Mouse (Mus musculus): ENCODE measurements at regions not wholly inside any gene's neighbourhood (a gene's known extent, or its start where the extent isn't known, plus 50 kb on each side); places are given as distances from the start of the nearest gene placed in this dataset.

DNA sequence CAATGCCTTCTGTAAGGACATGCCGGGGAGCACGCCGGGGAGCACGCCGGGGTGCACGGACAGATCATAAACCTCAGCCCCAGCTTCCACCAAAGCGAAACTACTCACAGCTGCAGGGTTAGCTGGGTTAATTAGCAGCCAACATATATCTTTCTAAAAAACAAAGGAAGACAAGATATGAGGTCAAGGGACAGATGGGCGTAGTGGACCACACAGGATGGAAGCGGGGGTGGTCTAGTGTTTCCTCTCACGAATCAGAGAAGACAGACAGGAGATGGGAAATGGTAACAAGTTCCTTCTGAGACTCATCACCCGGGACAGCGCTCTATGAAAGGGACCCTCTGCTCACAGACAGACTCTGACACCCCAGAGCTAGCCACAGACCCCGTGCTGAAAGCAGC, 60.0 kb upstream of the Ajap1 start:
- DNase-seq (ENCODE audit: low spot score) (no peak), ATAC-seq (ENCODE audit: insufficient read depth, low read depth) (no peak)
- Histone ChIP-seq H3K27ac (ENCODE audit: low read depth) (no peak overlapping the region), H3K27me3 (ENCODE audit: control insufficient read depth, insufficient read depth, low read length) (no peaks in the 10 kb centered on the region), H3K4me2 (ENCODE audit: low read depth, low read length) (no peak overlapping the region), H3K4me3 (ENCODE audit: low read depth, low read length) (no peak overlapping the region), H3K4me1 (ENCODE audit: control insufficient read depth, insufficient read depth) (no peaks in the 10 kb centered on the region), H3K36me3 (replicated peaks; ENCODE audit: control insufficient read depth, insufficient read depth, low read length) (no peaks in the 10 kb centered on the region), H3K9me3 (replicated peaks; ENCODE audit: control insufficient read depth, low read length) (no peaks in the 10 kb centered on the region), H3K9ac (replicated peaks; ENCODE audit: low read depth, low read length) (no peak overlapping the region)
- WGBS = 67% methylated on average over 13 of the region's 13 CpGs
- TF ChIP-seq EP300 (IDR thresholded peaks at IDR 0.05; ENCODE audit: low read depth) = no peak
- no peak for TF ChIP-seq CTCF (IDR thresholded peaks at IDR 0.05; ENCODE audit: low read depth)

DNA sequence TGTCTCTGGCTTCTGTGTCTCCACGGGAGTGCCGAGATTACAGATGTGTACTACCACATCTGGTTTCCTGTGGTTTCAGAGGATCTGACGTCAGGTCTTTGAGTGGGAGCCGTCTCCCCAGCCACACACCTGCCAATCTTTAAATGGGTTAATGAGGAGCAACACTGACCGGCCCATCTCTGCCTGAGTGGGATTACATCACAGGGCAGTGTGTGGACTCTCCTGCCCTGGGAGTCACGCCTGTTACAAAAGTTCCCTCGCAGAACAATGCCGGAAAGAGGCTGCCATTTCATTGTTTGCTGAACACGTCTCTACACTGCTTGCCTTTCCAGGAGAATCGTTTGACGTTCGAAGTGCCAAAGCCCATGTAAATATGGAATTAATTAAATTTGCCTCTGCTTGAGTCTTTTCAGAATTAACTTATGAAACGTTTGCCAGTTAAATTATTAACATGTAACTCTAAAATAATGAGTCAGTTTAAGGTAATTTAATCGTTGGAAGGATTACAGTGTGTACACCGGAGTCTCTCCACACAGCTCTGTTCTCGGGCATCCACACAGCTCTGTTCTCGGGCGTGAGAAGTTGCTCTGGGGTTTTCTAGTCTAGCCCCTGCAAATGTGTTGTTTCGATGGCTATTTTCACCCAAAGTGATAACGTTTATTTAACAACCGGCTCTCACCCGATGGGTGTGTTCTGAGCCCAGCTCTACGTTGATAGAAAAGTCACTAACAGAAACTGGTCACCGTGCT, 61.5 kb upstream of the Ajap1 start:
- Histone ChIP-seq H3K4me2 (ENCODE audit: low read depth, low read length) (no peak overlapping the region), H3K27me3 (ENCODE audit: control insufficient read depth, insufficient read depth, low read length) (no peaks in the 10 kb centered on the region), H3K4me1 (ENCODE audit: control insufficient read depth, insufficient read depth) (no peaks in the 10 kb centered on the region), H3K4me3 (ENCODE audit: low read depth, low read length) (no peak overlapping the region), H3K36me3 (replicated peaks; ENCODE audit: control insufficient read depth, insufficient read depth, low read length) (no peaks in the 10 kb centered on the region), H3K9ac (replicated peaks; ENCODE audit: low read depth, low read length) (no peak overlapping the region), H3K27ac (ENCODE audit: low read depth) (no peak overlapping the region), H3K9me3 (replicated peaks; ENCODE audit: control insufficient read depth, low read length) (no peaks in the 10 kb centered on the region)
- 57% methylated on average over 24 of the region's 24 CpGs for WGBS
- ATAC-seq (ENCODE audit: insufficient read depth, low read depth) (no peak), DNase-seq (ENCODE audit: low spot score) (no peak)
- TF ChIP-seq CTCF (IDR thresholded peaks at IDR 0.05; ENCODE audit: low read depth) (no peak), EP300 (IDR thresholded peaks at IDR 0.05; ENCODE audit: low read depth) (no peak)

DNA sequence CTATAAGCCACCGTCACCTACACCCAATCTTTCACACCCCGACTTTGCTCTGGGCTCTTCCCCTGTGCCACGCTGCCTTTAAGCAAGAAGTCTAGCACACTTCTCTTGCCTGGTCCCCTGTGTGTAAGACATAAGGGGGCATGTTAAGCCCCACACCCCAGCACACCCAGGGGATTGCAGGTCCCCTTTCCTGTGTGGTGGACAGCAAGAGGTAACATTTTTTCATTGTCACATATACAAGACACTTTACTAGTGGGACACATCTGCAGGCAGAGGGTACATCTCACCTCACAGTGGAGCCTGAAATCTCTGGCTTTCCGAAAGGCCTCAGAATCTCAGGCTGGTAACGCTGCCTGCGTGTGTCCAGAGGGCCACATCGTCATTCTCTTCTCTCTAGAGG, 64.1 kb upstream of the Ajap1 start:
- DNase-seq (ENCODE audit: low spot score) (no peak), ATAC-seq (ENCODE audit: insufficient read depth, low read depth) (no peak)
- no peak for TF ChIP-seq EP300 (IDR thresholded peaks at IDR 0.05; ENCODE audit: low read depth)
- TF ChIP-seq CTCF (IDR thresholded peaks at IDR 0.05; ENCODE audit: low read depth) = no peak
- no peak overlapping the region for H3K27ac ChIP-seq (ENCODE audit: low read depth)
- 84% methylated on average over 7 of the region's 7 CpGs for WGBS
- H3K27me3 ChIP-seq (ENCODE audit: control insufficient read depth, insufficient read depth, low read length) = no peaks in the 10 kb centered on the region
- H3K36me3 ChIP-seq (replicated peaks; ENCODE audit: control insufficient read depth, insufficient read depth, low read length) = no peaks in the 10 kb centered on the region
- 0 out of 2 replicates have a peak, but pooled peaks cover 6% of the 10 kb centered on the region for H3K9me3 ChIP-seq (replicated peaks; ENCODE audit: control insufficient read depth, low read length)
- H3K9ac ChIP-seq (replicated peaks; ENCODE audit: low read depth, low read length) = no peak overlapping the region
- no peaks in the 10 kb centered on the region for H3K4me1 ChIP-seq (ENCODE audit: control insufficient read depth, insufficient read depth)
- no peak overlapping the region for H3K4me2 ChIP-seq (ENCODE audit: low read depth, low read length)
- no peak overlapping the region for H3K4me3 ChIP-seq (ENCODE audit: low read depth, low read length)

DNA sequence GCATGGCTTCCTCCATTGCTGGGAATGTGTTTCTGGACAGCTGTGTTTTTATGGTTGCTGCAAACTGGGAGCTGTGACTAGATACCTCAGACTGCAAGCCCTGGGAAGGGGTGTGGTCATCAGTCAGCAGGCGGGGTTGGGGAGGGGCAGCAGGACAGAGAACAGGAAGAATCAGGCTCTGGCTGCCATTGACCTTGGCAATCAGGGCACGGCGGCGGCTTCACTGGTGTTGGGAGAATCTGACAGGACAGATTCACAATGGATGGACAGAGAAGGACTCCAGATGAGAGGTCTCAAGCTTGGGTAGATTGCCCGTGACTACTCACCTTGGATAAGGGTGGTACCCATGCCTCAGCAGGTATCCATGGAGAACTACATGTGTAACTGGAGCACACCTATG, 64.5 kb upstream of the Ajap1 start:
- TF ChIP-seq EP300 (IDR thresholded peaks at IDR 0.05; ENCODE audit: low read depth) = no peak
- no peak for TF ChIP-seq CTCF (IDR thresholded peaks at IDR 0.05; ENCODE audit: low read depth)
- no peak overlapping the region for H3K27ac ChIP-seq (ENCODE audit: low read depth)

DNA sequence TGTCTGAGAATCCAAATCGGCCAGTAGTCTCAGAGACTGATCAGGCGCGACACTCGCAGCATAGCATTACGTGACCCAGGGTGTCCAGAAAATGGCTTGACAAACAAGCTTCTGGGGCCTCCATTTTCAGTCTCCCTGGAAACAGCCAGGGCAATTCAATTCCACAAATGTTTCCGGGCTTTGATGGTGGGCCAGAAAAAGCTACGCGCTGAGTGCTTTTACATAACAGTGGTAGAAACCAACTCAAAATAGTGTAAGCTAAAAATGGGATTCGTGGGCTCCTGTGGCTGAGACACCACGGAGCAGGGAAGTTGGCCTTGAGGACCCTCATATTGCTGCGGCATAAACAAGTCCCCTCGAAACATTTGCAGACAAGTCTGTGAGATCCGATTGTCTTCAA, 65.3 kb upstream of the Ajap1 start:
- no peak overlapping the region for H3K9ac ChIP-seq (replicated peaks; ENCODE audit: low read depth, low read length)
- no peak for DNase-seq (ENCODE audit: low spot score)
- H3K4me3 ChIP-seq (ENCODE audit: low read depth, low read length) = no peak overlapping the region
- TF ChIP-seq CTCF (IDR thresholded peaks at IDR 0.05; ENCODE audit: low read depth) (no peak), EP300 (IDR thresholded peaks at IDR 0.05; ENCODE audit: low read depth) (no peak)
- H3K27me3 ChIP-seq (ENCODE audit: control insufficient read depth, insufficient read depth, low read length) = no peaks in the 10 kb centered on the region
- no peaks in the 10 kb centered on the region for H3K36me3 ChIP-seq (replicated peaks; ENCODE audit: control insufficient read depth, insufficient read depth, low read length)
- no peak for ATAC-seq (ENCODE audit: insufficient read depth, low read depth)
- WGBS = 82% methylated on average over 13 of the region's 13 CpGs
- no peak overlapping the region for H3K27ac ChIP-seq (ENCODE audit: low read depth)
- H3K4me2 ChIP-seq (ENCODE audit: low read depth, low read length) = no peak overlapping the region
- H3K9me3 ChIP-seq (replicated peaks; ENCODE audit: control insufficient read depth, low read length) = 0 out of 2 replicates have a peak, but pooled peaks cover 6% of the 10 kb centered on the region
- no peaks in the 10 kb centered on the region for H3K4me1 ChIP-seq (ENCODE audit: control insufficient read depth, insufficient read depth)

More for the DNA sequence above, 64.5 kb upstream of the Ajap1 start:
- H3K4me1 ChIP-seq (ENCODE audit: control insufficient read depth, insufficient read depth) = no peaks in the 10 kb centered on the region
- H3K27me3 ChIP-seq (ENCODE audit: control insufficient read depth, insufficient read depth, low read length) = no peaks in the 10 kb centered on the region
- no peak overlapping the region for H3K4me2 ChIP-seq (ENCODE audit: low read depth, low read length)
- 73% methylated on average over 5 of the region's 5 CpGs for WGBS
- 0 out of 2 replicates have a peak, but pooled peaks cover 6% of the 10 kb centered on the region for H3K9me3 ChIP-seq (replicated peaks; ENCODE audit: control insufficient read depth, low read length)
- no peak for DNase-seq (ENCODE audit: low spot score)
- no peak overlapping the region for H3K4me3 ChIP-seq (ENCODE audit: low read depth, low read length)
- H3K9ac ChIP-seq (replicated peaks; ENCODE audit: low read depth, low read length) = no peak overlapping the region
- no peaks in the 10 kb centered on the region for H3K36me3 ChIP-seq (replicated peaks; ENCODE audit: control insufficient read depth, insufficient read depth, low read length)
- no peak for ATAC-seq (ENCODE audit: insufficient read depth, low read depth)

DNA sequence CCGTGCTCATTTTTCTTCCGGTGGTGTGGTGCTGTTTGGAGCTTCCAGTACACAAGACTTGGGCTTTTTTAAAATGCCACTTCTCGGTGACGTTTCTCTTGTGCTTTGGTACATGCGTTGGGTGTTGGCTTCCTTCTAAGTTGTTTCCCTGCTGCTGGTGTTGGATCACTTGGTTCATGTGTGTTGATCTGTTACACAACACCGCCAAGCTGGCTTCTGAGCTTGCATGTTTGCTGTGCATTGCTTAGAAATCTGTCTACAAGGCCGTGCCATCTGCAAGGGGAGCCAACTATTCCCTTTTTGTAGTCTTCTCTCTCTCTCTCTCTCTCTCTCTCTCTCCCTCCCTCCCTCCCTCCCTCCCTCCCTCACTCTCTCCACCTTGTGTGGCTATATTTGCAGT, 68.7 kb upstream of the Ajap1 start:
- no peak overlapping the region for H3K4me3 ChIP-seq (ENCODE audit: low read depth, low read length)
- 78% methylated on average over 7 of the region's 7 CpGs for WGBS
- H3K4me1 ChIP-seq (ENCODE audit: control insufficient read depth, insufficient read depth) = no peaks in the 10 kb centered on the region
- DNase-seq (ENCODE audit: low spot score) = no peak
- H3K27me3 ChIP-seq (ENCODE audit: control insufficient read depth, insufficient read depth, low read length) = no peaks in the 10 kb centered on the region
- no peak overlapping the region for H3K9ac ChIP-seq (replicated peaks; ENCODE audit: low read depth, low read length)
- H3K27ac ChIP-seq (ENCODE audit: low read depth) = no peak overlapping the region
- no peaks in the 10 kb centered on the region for H3K36me3 ChIP-seq (replicated peaks; ENCODE audit: control insufficient read depth, insufficient read depth, low read length)
- no peak overlapping the region for H3K4me2 ChIP-seq (ENCODE audit: low read depth, low read length)
- no peak for TF ChIP-seq CTCF (IDR thresholded peaks at IDR 0.05; ENCODE audit: low read depth)
- TF ChIP-seq EP300 (IDR thresholded peaks at IDR 0.05; ENCODE audit: low read depth) = no peak
- ATAC-seq (ENCODE audit: insufficient read depth, low read depth) = no peak
- 0 out of 2 replicates have a peak, but pooled peaks cover 6% of the 10 kb centered on the region for H3K9me3 ChIP-seq (replicated peaks; ENCODE audit: control insufficient read depth, low read length)
